Mouse (Mus musculus) gastrocnemius, postnatal 14 days (tissue): ENCODE results near the gene Clasp1. TPM values are rescaled to one million over a fixed set of nuclear protein-coding genes. Genes with fewer than 3 reads are reported as not detected.

Experiments
- DNase-seq: peaks from one replicate; pipeline ENCODE4 v3.0.0; 2021; ENCODE audit warnings: mixed read lengths
- intact Hi-C: fragments of 180-260 bp; cut with DNase I; formaldehyde crosslinking; loops from one replicate; pipeline ENCODE4 v1.15.1; 2025; ENCODE audit warnings: low total_unique reads
- total RNA-seq, 2 experiments: library from RNA; stranded (reverse); gene quantifications; 2 replicates each; pipeline ENCODE4 v1.2.3; 2021

Clasp1 gene
- total RNA-seq, 2 experiments from 2014 or later: 53.0 to 66.0 TPM

- intact Hi-C loops: no loop called here
- no peak for DNase-seq
Observed at GRCm38 (mm10) chr1:118444420-118444819, 55.6 kb downstream of the Clasp1 start.

GRCm38 (mm10) chr1:118444988-118445387 lies 56.1 kb downstream of the Clasp1 start:
- peak; percentile 40 for DNase-seq
- intact Hi-C loops: no loop called here

GRCm38 (mm10) chr1:118445441-118445840 lies 56.6 kb downstream of the Clasp1 start:
- intact Hi-C loops: no loop called here
- DNase-seq: peak; percentile 37

- DNase-seq: no peak
- intact Hi-C loops: no loop called here
Observed at GRCm38 (mm10) chr1:118446006-118446405, 57.1 kb downstream of the Clasp1 start.

- intact Hi-C loops: no loop called here
- no peak for DNase-seq
Observed at GRCm38 (mm10) chr1:118447131-118447530, 58.3 kb downstream of the Clasp1 start.

GRCm38 (mm10) chr1:118448214-118448613 lies 59.4 kb downstream of the Clasp1 start:
- no peak for DNase-seq
- intact Hi-C loops: no loop called here

- DNase-seq: no peak
- intact Hi-C loops: loop anchor here (5.0 kb wide), 1 partner anchor 64 kb away; the partner anchor contains the start of gene Clasp1
Observed at GRCm38 (mm10) chr1:118450891-118451450, 62.1 kb downstream of the Clasp1 start.

- intact Hi-C loops: loop anchor here (5.0 kb wide), 1 partner anchor 66 kb away; the partner anchor contains the start of gene Clasp1
- DNase-seq: no peak
Observed at GRCm38 (mm10) chr1:118453577-118453976, 64.7 kb downstream of the Clasp1 start.

- intact Hi-C loops: loop anchor here (5.0 kb wide), 1 partner anchor 68 kb away; the partner anchor contains the start of gene Clasp1
- no peak for DNase-seq
Observed at GRCm38 (mm10) chr1:118454817-118455216, 66.0 kb downstream of the Clasp1 start.

GRCm38 (mm10) chr1:118457256-118457882 lies 68.5 kb downstream of the Clasp1 start:
- intact Hi-C loops: no loop called here
- DNase-seq: peak; percentile 34

GRCm38 (mm10) chr1:118457883-118458259 lies 69.0 kb downstream of the Clasp1 start:
- DNase-seq: no peak
- intact Hi-C loops: no loop called here

- intact Hi-C loops: no loop called here
- no peak for DNase-seq
Observed at GRCm38 (mm10) chr1:118458279-118458678, 69.4 kb downstream of the Clasp1 start.

GRCm38 (mm10) chr1:118458963-118459920 lies 70.4 kb downstream of the Clasp1 start:
- intact Hi-C loops: no loop called here
- peak; percentile 87 for DNase-seq

GRCm38 (mm10) chr1:118460716-118461115 lies 71.9 kb downstream of the Clasp1 start:
- no peak for DNase-seq
- intact Hi-C loops: no loop called here

- intact Hi-C loops: no loop called here
- DNase-seq: no peak
Observed at GRCm38 (mm10) chr1:118466041-118466440, 77.2 kb downstream of the Clasp1 start.

GRCm38 (mm10) chr1:118472386-118472785 lies 83.5 kb downstream of the Clasp1 start:
- intact Hi-C loops: no loop called here
- no peak for DNase-seq

- intact Hi-C loops: loop anchor here (5.0 kb wide), 1 partner anchor 145 kb away; no protein-coding TSS in a partner anchor
- no peak for DNase-seq
Observed at GRCm38 (mm10) chr1:118476919-118477318, 88.1 kb downstream of the Clasp1 start.

GRCm38 (mm10) chr1:118479246-118479645 lies 90.4 kb downstream of the Clasp1 start:
- no peak for DNase-seq
- intact Hi-C loops: loop anchor here (5.0 kb wide), 1 partner anchor 147 kb away; no protein-coding TSS in a partner anchor

- intact Hi-C loops: no loop called here
- no peak for DNase-seq
Observed at GRCm38 (mm10) chr1:118480484-118481364, 91.9 kb downstream of the Clasp1 start.
